Mouse (Mus musculus) R1 (cell line): ENCODE data around the gene Yap1.

Experiments used
- DNase-seq: peaks from one replicate; pipeline ENCODE4 v3.0.0-alpha.2; 2018; ENCODE audit warnings: low read depth, low spot score

Yap1 gene

DNA sequence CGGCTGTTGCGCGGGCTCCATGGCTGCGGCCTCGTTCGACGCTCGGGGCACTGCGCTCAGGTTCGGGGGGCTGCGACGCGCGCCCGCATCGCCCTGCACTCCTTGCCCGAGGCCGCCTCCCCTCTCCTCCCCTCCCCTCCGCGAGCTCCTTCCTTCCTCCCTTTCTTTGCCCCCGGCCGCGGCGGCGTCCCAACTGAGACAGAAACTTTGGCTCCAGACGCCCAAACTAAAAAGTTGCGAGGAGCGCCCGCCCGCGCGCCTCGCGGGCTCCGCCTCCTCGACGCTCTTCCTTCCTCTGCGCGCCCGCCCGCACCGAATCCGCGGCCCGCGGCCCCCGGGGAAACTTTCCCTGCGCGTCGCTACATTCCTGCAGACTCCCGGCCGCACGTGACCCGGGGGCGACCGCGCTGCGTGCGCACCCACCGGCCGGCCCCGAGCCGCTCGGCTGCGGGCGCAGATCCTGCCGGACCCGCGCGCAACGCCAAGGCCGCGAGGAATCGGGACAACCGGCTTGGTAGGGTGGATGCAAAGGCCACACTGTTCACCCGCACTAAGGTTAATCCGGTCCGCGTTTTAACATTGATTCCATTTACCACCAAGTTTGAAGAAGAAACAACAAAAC, at the start of gene Yap1:
TSS of gene Yap1 (minus strand) at position 227 of the 622 bp plus-strand sequence.
- peak; percentile 93 for DNase-seq

DNA sequence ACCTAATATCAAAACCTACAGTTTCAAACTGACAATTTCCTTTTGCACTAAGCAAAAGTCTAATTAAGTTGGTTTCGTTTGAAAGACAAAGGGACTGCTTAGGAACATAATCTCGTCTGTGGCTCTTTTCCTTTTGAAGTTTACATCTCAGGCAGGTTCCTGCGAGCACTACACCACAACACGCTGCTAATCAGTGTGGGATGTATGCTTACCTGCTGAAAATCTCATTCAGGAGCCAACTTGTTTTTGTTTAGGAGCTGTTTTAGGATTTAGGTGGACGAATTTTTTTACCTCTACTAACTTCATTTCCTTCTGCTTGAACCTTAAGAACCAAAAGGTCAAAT, 38.6 kb upstream of the Yap1 start:
- DNase-seq, result no peak

DNA sequence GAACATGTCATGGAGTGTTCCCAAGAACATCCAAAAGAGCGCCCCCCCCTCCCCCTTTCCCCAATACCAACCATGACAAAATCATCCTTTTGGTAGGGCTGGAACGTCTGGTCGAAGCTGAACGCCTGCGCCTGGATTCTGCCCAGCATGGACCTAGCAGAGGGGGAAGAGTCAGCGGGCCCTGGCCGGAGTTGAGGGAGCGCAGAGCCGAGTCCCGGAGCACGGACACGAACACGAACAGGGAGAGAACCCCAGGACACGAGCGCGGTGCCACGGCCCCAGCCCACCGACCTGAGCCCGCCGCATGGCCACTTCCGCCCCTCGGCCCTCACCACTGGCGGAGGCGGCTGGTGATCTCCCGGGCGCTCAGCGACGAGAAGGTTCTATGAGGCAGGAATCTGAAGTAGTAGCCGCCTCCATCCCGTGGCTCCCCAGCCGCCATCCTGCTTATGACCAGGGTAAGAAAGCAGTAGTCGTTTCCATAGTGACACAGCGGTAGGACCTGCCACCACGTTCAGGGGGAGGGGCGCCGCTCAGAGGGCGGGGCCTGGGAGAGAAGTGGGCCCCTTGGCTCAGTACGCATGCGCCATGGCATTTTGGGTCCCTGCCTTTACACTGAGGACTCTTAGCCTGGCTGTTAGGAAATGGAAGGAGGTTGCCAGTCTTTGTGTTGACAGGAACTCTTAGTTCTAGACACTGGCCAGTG, 38.1 kb upstream of the Yap1 start, which contains the start of gene Cfap300:
TSS of gene Cfap300 (minus strand) at position 486 of the 706 bp plus-strand sequence.
- peak; percentile 98 for DNase-seq

DNA sequence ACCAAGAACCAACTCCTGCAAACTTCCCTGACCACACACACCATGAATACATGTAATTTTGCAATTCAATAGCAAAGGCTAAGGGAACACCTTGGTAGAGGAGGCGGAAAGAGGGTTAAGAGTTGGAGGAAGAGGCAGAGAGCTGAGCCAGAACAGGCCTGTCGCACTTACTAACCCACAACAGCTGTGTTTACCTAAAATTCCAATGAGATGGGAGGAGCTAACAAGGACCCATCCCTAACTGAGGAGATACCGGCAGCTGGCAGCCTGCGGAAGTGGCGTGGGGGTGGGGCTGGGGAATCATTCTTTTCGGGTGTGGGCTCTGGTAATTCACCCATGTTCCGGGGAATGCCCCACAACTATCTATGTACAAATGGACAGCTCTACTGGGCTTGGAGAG, 31.1 kb upstream of the Yap1 start:
- DNase-seq, result peak; percentile 94

DNA sequence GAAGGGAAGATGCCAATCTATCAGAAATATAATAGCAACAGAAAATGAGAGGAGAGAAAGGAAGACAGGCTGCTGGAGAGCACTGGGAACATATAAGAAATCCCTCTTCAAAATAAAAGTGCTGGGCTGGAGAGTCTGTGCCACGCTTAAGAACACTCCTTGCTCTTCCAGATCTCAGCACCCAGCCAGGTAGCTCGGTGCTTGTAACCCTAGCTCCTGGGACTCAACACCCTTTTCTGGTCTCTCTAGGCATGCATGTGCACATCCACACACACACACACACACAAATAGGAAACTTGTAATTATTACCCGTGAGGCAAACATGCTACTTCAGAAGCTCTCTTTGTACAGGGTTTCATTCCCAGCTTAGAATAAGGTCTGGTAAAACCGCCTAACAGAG, 30.7 kb upstream of the Yap1 start:
- DNase-seq, result peak; percentile 22

DNA sequence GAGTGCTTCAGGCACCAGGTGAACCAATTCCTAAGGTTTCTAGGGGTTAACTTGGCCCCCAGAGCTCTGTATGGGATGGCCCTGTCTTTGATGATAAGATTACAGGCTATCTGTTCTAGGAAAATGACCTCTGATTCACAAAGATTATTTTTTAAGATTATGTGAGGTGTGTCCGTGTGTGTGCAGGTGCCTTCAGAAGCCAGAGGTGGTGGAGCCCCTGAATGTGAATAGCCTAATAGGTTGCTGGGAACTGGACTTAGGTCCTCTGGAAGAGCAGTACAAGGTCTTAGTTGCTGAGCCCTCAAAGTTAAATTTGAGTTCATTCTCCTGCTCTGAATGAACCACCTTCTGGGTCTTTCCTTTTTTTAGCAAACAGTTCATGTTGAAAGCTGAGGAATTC, 29.7 kb upstream of the Yap1 start:
- DNase-seq, result no peak

DNA sequence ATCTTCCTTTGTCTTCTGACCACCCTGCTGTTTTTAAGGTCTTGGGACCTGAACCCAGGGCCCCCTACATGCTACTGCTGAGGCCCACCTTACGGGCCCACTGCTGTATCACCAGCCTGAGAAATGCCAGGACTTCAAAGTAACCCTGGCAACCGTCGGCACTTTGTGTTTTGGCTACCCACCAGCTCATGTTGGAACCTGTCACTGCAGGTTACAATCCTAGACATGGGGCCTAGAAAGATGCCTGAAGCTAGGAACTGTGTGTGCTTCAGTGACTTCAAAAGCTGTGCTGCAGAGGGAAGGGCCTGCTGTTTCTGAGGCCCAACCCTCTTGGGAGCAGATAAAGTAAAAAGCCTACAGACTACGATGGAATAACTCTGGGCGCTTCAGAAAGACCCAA, 28.5 kb upstream of the Yap1 start:
- no peak for DNase-seq

DNA sequence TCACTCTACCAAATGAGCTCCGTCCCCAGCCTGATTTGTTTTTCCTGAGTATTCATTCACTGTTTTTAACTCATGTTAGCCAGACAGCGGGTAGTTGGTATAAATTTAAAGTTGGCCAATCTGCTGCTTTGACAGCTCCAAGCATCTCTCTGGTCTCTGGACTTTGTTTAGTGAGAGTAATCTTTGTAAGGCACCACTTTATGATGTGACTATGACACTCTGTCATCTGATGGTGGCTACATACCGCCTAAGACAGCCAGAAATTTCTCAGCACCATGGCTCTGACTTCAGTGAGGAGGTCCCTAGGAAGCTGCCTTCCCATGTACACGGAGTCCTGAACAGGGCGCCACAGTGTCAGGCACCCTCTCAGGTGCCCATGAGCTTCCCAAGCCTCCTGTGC, 14.2 kb upstream of the Yap1 start:
- no peak for DNase-seq

DNA sequence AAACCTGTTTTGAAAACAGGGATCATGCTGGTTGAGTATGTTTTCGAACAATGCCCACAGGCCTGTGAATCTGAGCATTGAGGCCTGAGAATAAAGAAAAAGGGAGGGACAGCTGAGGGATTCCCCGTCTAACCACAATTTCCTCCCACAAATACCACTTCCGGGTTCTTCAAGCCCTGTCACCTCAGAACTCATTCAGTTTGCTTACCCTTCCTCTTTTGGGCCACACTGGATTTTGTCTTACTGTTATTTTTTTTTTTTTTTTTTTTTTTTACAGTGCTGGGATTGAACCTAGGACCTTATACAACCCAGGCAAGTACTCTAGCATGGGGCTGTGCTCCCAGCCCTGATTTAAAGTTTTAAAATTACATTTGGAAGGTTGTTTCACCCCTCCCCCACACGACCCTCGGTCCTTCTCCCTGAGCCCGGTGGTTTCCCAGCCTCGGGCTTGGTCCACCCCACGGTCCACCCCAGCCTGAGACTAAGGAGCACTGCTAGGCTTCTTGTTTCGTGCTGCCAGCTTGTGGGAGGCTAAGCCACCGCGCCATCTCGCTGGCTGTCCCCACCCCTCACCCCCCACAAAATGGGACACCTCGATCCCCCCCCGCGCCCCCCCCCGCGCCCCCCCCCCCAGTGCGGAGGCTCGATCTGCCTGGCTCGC, 13.0 kb upstream of the Yap1 start:
- DNase-seq, result no peak

DNA sequence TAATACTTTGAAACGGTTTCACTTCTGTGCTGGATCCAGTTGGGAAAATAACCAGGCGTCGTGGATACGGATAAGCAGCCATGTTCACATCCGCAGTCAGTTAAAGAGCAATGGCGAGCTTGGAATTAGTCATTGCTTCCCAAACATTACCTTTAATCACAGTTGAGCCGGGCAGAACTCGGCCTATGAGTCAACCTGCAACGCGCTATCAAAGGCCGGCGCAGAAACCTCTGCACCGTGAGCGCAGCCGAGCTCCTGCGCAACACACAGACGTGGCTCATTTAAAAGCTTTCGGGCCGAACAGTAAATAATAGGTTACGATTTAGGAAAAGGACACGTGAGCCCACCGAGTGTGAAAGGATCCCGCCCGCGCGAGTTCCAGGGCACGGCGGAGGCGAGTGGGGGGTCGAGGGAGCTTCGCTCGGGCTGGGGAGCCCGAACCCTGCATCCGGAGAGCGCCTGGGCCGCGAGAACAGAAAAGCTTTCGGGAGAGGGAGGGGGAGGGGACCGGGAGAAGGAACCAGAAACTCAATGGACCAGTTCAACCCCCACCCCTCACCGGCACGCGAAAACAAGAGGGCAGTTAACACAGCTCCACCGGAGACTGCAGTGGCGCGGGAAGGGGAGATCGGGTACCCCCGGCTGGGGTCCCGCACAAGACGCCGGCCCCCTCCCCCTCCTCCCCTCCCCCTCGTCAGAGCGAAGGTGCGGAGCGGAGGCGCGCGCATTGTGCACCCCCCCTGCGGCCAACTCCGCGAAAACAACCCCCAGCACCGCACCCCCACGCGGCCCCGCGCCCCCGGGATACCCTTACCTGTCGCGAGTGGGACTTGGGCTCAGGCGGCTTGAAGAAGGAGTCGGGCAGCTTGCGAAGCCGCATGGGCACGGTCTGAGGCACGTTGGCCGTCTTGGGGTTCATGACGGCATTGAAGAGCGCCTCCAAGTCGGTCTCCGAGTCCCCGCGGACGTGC, 810 bp downstream of the Yap1 start:
- peak; percentile 85 for DNase-seq

DNA sequence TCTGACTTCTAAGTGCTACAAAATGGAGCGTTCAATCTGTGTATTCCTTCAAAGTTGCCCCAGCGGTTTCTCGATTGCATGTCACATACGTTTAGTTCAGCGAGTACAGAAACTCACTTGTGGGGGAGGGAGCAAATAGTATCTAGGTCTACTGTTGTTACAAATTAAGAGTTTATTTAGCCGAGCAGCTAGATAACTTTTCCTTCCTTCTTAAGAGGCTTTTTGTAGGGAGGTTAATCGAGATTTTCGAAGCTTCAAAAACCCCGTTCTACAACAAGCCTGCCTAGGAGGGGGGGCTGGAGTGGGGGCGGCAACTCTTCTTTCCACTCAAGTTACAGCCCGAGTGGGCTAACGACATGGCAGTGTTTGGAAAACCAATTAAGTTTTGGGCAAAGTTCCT, 1.6 kb downstream of the Yap1 start:
- no peak for DNase-seq

DNA sequence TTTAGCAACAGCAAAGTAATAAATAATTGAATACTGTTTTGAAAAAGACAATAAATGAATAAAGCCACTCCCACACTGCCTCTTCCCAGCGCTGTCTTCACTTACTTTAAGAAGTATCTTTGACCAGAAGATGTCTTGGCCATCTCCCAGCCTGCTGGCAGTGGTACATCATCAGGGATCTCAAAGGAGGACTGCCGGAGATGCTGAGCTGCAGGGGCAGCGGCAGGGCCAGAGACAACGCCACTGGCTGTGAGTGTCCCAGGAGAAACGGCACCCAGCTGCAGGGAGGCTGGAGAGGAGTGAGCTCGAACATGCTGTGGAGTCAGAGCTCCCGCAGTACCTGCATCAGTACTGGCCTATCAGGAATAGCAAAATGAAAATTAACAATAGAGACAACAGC, 3.0 kb downstream of the Yap1 start:
- DNase-seq, result no peak

DNA sequence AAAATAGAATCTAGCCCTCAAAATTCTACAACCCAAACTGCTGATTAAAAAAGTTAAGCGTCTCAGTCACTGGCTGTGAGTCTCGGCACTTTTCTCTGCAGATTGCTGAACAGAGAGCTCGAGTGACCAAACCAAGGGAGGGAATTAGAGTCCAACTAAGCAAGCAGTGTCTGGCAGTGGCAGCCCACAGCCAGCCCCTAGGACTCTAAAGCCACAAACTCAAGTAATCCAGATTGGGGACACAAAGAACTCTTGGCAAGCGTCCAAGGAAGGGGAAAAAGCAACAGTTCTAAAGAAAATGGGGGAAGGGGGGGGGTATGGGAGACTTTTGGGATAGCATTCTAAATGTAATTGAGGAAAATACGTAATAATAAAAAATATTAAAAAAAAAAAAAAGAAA, 10.1 kb downstream of the Yap1 start:
- DNase-seq, result no peak

DNA sequence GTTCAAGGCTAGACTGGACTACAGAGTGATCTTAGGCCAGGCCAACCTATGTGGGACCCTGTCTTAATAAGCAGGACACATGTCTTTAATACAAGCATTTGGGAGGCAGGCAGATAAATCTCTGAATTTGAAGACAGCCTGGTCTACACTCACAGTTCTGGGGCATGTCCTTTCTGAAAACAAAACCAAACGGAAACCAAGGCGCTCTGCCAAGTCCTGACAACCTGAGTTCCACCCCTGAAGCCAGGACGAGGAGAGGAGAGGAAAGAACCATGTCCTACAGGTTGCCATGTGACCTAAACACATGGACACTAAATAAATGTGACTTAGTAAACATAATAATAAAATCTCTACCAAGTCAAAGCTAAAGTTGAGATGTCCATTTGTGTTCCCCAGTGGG, 11.7 kb downstream of the Yap1 start:
- DNase-seq, result no peak

DNA sequence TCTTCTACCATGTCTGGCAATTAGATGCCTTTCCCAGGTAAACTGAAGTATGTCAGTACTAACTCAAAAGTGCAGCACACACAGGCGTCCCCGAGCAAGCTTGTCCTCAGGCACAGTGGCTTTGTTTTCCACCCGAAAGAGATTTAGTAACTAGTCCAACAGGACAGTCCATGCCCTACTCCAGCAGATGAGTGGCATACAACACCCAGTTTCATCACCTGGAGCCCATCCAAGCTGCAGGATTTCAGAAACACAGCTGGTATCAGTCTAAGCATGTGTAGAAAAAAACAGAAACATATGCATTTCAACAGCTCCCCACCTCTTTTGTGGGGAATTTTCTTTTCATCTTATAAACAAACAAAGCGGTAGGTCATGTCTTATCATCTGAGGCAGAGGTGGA, 13.5 kb downstream of the Yap1 start:
- no peak for DNase-seq

DNA sequence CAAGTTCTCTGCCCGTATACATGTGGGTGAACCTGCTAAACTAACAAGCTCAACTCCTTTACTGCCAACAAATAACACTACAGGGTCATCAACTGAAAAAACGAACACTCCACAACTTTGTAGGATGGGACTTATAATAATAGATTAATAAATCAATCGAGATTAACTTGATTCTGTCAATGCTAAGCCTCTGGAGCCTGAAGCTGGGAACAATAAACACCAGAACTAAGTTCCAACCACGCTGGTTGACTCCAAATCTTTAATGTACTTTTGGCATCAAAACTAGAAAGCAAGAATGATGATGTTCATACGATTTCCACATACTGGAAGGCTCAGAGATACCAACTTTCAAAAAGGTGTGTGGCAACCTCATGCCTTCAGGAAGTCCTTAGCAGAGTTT, 17.3 kb downstream of the Yap1 start:
- no peak for DNase-seq

DNA sequence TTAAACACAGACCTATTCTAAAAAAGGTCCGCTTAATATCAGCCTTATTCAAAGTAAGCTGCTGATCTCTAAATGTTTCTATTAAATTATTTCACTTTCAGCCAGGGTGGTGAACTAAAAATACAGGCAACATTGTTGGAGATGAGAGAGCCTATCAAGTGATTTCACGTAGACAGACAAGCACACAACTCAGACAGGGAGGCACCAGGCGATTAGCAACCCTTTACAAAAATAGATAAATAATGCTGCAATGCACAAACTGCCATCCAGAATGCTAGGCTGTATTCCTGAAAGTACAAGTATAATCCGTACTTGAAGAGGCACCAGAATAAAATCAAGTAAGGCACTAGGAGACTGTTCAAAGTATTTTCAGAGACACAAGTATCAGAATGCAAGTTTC, 20.1 kb downstream of the Yap1 start:
- no peak for DNase-seq

DNA sequence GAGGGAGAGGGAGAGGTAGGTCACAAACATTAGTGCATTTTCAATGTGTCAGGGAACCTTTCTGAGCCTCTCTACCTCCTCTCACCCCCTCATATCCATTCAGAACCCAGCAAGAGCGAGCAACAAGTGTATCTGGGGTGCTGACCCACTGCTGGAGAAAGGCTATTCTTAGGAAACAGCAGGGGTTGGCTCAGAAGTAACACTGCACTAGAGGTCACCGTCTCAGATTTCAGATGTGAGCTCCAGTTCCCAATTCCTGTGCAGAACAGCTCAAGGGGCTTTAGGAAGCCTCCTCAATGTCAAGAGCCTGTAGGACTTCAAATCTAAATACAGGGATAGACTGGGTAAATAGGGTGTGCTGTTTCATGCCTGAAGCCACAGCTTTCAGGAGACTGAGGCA, 20.7 kb downstream of the Yap1 start:
- peak; percentile 90 for DNase-seq

DNA sequence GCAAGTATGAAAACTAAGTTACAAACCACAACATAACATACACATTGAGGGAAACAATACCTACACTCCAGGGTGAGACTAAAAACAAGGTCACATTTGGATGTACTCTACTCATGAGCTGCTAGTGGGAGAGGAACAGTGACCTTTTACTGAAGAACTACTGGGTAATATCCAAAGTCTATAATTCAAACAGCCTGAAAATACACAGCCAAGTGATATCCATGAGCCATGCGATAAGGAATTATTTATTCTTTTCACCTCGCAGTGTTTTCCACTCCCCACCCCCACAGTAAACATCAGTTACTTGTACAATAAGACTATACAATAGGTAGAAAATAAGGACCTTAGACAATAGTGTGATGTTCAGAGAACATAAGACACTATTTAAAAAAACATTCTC, 24.2 kb downstream of the Yap1 start:
- DNase-seq, result no peak

DNA sequence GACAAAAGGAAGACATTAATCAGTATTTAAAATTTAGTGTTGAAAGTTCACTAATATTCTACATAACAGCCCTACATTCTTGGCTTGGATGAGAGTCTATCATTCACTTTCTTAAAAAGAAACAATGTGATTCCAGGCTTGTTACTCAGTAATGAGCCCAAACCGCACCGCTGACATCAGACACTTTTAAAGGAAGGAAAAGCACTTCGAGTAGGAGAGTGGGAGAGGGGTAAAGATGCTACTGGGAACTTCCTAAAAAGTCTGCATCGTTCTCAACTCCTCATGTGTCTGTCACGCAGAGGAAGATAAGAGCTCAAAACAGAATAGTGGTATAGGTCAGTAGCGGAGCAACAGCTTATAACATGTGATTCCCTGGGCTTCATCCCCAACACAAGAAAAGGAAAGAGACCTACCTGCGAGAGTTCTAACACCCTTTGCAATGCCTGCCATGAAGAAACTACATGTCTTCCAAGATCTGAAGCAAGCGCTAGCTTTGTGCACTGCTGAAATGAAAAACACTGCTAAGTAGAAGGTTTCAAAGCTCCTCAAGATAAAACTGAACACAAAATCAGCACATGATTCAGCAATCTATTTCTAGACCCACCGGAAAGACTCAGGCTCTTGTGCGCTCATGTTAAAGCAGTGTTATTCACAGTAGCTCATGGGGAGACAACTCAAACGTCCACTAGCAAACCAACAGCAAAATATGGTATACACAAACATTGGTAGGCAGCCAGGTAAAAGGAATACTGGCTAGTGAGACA, 25.1 kb downstream of the Yap1 start:
- no peak for DNase-seq

DNA sequence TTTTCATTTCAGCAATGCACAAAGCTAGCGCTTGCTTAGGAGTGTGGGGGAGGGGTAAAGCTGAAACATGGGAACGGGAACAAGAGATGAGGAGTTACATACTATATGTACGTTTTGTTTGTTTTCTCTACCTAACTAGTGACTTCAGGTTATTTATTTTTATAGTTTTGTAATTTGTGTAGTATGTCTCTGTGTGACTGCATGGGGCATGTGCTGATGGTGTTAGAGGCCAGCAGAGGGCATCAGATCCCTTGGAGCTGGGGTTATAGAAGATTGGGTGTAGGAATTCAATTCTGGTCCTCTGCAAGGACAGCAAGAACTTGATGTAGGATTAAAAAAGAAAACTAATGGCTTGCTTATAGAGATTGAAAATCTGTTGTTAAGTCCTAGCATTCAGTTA, 25.9 kb downstream of the Yap1 start:
- DNase-seq, result peak; percentile 57
